Mouse (Mus musculus): ENCODE measurements around the gene Sltm.
"Not testable (repeated sequence)": the region's sequence is repeated elsewhere in the genome, so short reads cannot be mapped to it uniquely, and the experiment has no call there.

Gene Sltm

DNA sequence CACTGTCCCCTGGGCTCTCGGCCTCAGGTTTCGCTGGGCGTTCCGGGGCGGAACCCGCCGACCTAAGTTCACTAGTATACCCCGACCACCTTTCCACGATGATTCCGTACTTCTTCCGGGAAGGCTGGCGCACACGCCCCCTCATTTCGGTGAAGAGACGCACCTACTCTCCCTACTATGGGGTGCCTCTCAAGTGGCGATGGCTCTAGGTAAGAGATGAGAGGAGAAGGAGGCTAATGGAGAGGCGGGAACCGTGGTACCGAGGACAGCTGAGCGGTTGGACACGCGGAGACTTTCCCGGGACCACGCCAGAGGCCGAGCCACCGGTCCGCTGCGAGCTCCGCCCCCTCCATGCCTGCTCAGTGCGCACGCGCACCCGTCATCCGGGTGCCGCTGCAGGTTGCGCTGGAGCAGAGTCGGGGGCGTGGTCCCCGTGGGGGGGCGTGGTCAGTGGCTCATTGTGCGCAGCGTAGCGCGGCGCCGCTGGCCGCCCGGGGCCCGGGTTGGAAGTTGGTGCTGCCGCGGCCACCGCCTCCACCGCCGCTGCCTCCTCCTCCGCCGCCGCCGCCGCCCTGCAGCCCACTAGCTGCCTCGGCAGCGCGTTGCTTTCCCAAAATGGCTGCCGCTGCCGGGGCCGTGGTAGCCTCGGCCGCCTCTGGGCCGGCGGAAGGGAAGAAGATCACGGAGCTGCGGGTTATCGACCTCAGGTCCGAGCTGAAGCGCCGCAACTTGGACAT, at the start of gene Sltm:
Gene Sltm, plus strand, starts transcription at position 450 of the 737 bp plus-strand sequence.
- DNase-seq (ENCODE audit: low read depth, low spot score), result peak; percentile 95

DNA sequence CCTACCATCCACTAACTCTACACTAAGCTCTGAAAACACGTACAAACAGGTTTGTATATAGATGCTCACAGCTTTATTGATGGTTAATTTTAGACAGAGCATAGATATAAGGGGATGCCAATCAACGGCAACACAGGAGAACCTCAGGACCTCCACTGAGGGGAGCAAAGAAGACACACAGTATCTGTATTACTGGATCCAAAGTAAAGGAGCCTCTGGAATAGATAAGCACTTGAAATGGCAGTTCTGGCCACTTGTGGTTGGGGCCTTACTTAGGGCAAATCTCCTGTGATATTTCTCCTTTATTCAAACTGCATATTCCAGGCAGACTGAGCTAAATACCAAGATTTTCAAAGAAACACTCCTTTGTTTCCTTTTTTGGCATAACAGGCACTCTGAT, 49.5 kb upstream of the Sltm start:
- DNase-seq (ENCODE audit: low read depth, low spot score), result no peak

- DNase-seq (ENCODE audit: low read depth, low spot score), result no peak
Observed at GRCm38 (mm10) chr9:70496990-70497389, 45.6 kb upstream of the Sltm start.

GRCm38 (mm10) chr9:70502284-70503014, 40.1 kb upstream of the Sltm start:
- DNase-seq (ENCODE audit: low read depth, low spot score), result no peak

- DNase-seq (ENCODE audit: low read depth, low spot score), result peak; percentile 24
Observed at GRCm38 (mm10) chr9:70503015-70503603, 39.4 kb upstream of the Sltm start.

- peak; percentile 95 for DNase-seq (ENCODE audit: low read depth, low spot score)
Observed at GRCm38 (mm10) chr9:70503626-70504041, 38.9 kb upstream of the Sltm start, which contains the start of gene Rnf111. Rnf111 (minus strand) TSS chr9:70503725.

- no peak for DNase-seq (ENCODE audit: low read depth, low spot score)
Observed at GRCm38 (mm10) chr9:70506186-70506585, 36.4 kb upstream of the Sltm start.

- no peak for DNase-seq (ENCODE audit: low read depth, low spot score)
Observed at GRCm38 (mm10) chr9:70506787-70507186, 35.8 kb upstream of the Sltm start.

- DNase-seq (ENCODE audit: low read depth, low spot score), result no peak
Observed at GRCm38 (mm10) chr9:70509906-70510525, 32.5 kb upstream of the Sltm start.

- no peak for DNase-seq (ENCODE audit: low read depth, low spot score)
Observed at GRCm38 (mm10) chr9:70510998-70511583, 31.5 kb upstream of the Sltm start.

GRCm38 (mm10) chr9:70511681-70512080, 30.9 kb upstream of the Sltm start:
- DNase-seq (ENCODE audit: low read depth, low spot score), result no peak

DNA sequence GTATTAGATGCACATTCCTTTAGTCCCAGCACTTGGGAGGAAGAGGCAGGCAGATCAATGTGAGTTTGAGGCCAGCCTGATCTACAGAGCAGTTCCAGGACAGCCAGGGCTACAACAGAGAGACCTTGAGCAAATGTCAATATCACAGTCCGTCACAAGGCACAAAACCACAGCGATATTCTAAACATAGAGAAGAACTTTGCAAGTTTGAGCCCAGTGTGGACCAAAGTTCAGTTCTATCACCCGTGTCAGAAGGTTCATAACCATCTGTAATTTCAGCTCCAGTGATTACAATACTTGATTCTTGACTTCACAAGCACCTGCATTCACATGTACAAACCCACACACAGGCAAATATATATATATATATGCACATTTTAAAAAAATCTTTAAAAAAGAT, 21.9 kb upstream of the Sltm start:
- no peak for DNase-seq (ENCODE audit: low read depth, low spot score)

DNA sequence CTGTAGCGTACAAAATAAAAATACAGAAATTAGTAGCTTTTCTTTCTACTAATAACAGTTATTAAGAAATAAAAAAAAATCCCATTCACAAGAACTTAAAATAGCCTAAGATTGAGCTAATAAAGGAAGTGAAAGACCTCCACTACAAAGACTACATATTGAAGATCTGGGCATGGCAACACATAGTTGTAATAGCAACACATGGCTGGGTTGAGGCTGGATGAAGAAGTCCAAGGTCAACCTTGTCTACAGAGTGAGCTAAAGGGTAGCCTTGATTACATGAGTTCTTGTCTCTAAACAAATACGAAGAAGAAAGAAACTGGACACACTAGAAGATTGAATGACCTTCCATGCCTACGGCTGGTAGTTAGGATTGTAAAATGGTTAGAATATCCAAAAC, 18.7 kb upstream of the Sltm start:
- no peak for DNase-seq (ENCODE audit: low read depth, low spot score)

DNA sequence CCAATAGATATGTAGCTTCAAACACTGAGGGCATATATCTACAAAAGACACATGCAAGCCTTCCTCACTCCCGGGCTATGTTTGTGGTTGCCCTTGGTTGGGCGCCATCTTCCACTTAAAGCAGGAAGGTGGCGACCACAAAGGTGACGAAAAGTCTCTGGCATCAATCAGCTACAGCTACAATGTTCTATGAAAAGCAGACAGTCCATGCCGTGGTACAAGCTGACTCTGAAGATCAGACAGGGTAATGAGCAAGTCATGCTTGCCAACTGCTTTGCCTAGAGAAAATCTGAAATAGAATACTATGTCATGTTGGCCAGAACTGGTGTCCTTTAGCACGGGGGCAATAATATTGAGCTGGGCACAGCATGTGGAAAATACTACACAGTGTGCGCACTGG, 18.2 kb upstream of the Sltm start:
- no peak for DNase-seq (ENCODE audit: low read depth, low spot score)

GRCm38 (mm10) chr9:70533328-70533727, 9.2 kb upstream of the Sltm start:
- DNase-seq (ENCODE audit: low read depth, low spot score), result no peak

DNA sequence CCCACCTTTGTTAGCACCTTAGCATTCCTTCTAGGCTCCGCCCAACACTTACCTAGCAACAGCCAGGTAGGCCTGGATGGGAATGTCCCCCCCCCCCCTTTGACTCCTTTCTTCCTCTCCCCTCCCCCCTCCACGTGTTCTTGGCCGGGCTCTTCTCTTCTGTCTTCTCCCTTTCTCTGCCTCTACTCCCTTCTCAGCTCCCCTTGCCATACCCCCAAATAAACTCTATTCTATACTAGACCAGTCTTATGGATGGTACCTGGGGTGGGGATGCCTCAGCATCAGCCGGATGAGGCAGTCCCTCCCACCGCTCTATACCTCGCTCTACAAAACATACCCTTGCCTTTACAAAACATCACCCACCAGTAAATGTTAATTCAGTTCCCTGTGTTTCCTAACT, 970 bp upstream of the Sltm start:
- DNase-seq (ENCODE audit: low read depth, low spot score), result no peak

GRCm38 (mm10) chr9:70543048-70543880, 710 bp downstream of the Sltm start:
- DNase-seq (ENCODE audit: low read depth, low spot score), result no peak

GRCm38 (mm10) chr9:70543985-70544384, 1.4 kb downstream of the Sltm start:
- DNase-seq (ENCODE audit: low read depth, low spot score), result no peak

- no peak for DNase-seq (ENCODE audit: low read depth, low spot score)
Observed at GRCm38 (mm10) chr9:70544831-70545230, 2.3 kb downstream of the Sltm start.

- DNase-seq (ENCODE audit: low read depth, low spot score), result not testable (repeated sequence)
Observed at GRCm38 (mm10) chr9:70546576-70546975, 4.0 kb downstream of the Sltm start.

GRCm38 (mm10) chr9:70548304-70548703, 5.8 kb downstream of the Sltm start:
- DNase-seq (ENCODE audit: low read depth, low spot score), result no peak
